10 mouse cellular contexts compared by ENCODE assay signal in genomic region chr5:116381217-116381616, GRCm38 (mm10). TPM values are rescaled to one million over a fixed set of nuclear protein-coding genes. Genes with fewer than 3 reads are reported as not detected.
DNase-seq lines count a peak whose midpoint lies in the region; ATAC-seq and TF ChIP-seq lines count a peak whose summit lies in the region.
"Had no signal": no experiment of that assay in that cellular context is flagged by ENCODE, and none has a peak within 500 bp of the region (broad histone marks: within the 10 kb centered on the region; RNA-seq: fewer than 3 reads in every experiment).

No protein-coding gene starts in this region.

- no peak overlapping the region for H3K27ac ChIP-seq in lung, postnatal 0 days (ENCODE audit: low read length)
- H3K27ac ChIP-seq in ES-Bruce4 (ENCODE audit: insufficient read depth, low read length) = no peak overlapping the region
- H3K27ac ChIP-seq in intestine, postnatal 0 days (ENCODE audit: low read depth, low read length) = no peak overlapping the region

- WGBS in lung, postnatal 0 days = 62% methylated on average over 15 of the region's 15 CpGs
- 47% methylated on average over 15 of the region's 15 CpGs for WGBS in lung, adult 2 months
- WGBS in intestine, postnatal 0 days = 79% methylated on average over 15 of the region's 15 CpGs

- ATAC-seq in lung, postnatal 0 days = peak; percentile 32
- ATAC-seq in granulocyte monocyte progenitor cell, adult 5-6 weeks (replicated peaks; ENCODE audit: poor library complexity, severe bottlenecking) = peak; percentile 77
- no peak for ATAC-seq in intestine, postnatal 0 days

- H3K9me3 ChIP-seq in lung, postnatal 0 days (ENCODE audit: low read length) = no peaks in the 10 kb centered on the region
- H3K9me3 ChIP-seq in ES-Bruce4 (replicated peaks; ENCODE audit: control insufficient read depth, insufficient read depth, low read length, poor library complexity, severe bottlenecking) = no peaks in the 10 kb centered on the region
- H3K9me3 ChIP-seq in intestine, postnatal 0 days (ENCODE audit: control insufficient read depth) = no peaks in the 10 kb centered on the region

- H3K27me3 ChIP-seq in lung, postnatal 0 days (replicated peaks; ENCODE audit: insufficient read depth, low read length) = no peaks in the 10 kb centered on the region
- H3K27me3 ChIP-seq in ES-Bruce4 (ENCODE audit: control insufficient read depth, insufficient read depth, low read length, poor library complexity, severe bottlenecking) = no peaks in the 10 kb centered on the region
- no peaks in the 10 kb centered on the region for H3K27me3 ChIP-seq in intestine, postnatal 0 days (replicated peaks; ENCODE audit: control insufficient read depth, insufficient read depth, low read length)

- H3K36me3 ChIP-seq in lung, postnatal 0 days (ENCODE audit: insufficient read depth, low read length) = no peaks in the 10 kb centered on the region
- no peaks in the 10 kb centered on the region for H3K36me3 ChIP-seq in ES-Bruce4 (ENCODE audit: control insufficient read depth, insufficient read depth, low read length, poor library complexity, severe bottlenecking)
- H3K36me3 ChIP-seq in intestine, postnatal 0 days (ENCODE audit: control insufficient read depth, insufficient read depth) = no peaks in the 10 kb centered on the region

- no peaks in the 10 kb centered on the region for H3K4me1 ChIP-seq in lung, postnatal 0 days (ENCODE audit: insufficient read depth, low read depth, low read length)
- H3K4me1 ChIP-seq in lung, adult 2 months (ENCODE audit: control insufficient read depth, insufficient read depth, low read length) = no peaks in the 10 kb centered on the region
- H3K4me1 ChIP-seq in ES-Bruce4 (ENCODE audit: control insufficient read depth, insufficient read depth, low read length) = no peaks in the 10 kb centered on the region
- H3K4me1 ChIP-seq in intestine, postnatal 0 days (replicated peaks; ENCODE audit: control insufficient read depth, insufficient read depth, low read length) = no peaks in the 10 kb centered on the region

- H3K9ac ChIP-seq in lung, postnatal 0 days (replicated peaks; ENCODE audit: low read depth) = no peak overlapping the region
- no peak overlapping the region for H3K9ac ChIP-seq in ES-Bruce4 (ENCODE audit: low read depth, poor library complexity, severe bottlenecking)
- H3K9ac ChIP-seq in intestine, postnatal 0 days (ENCODE audit: low read depth, low read length) = no peak overlapping the region

- DNase-seq in lung, postnatal 0 days (ENCODE audit: low spot score) = no peak
- no peak for DNase-seq in lung, adult 2 months
- peak; percentile 56 for DNase-seq in thymus, postnatal 25 days
- no peak for DNase-seq in spleen, adult 12 weeks (ENCODE audit: low spot score)
- DNase-seq: lung, postnatal 10 days had no signal

- H3K4me3 ChIP-seq in lung, postnatal 0 days (ENCODE audit: low read depth, low read length) = no peak overlapping the region
- no peak overlapping the region for H3K4me3 ChIP-seq in lung, adult 2 months (replicated peaks; ENCODE audit: extremely low read depth, low read depth, low read length)
- H3K4me3 ChIP-seq in ES-Bruce4 (ENCODE audit: low read depth, low read length) = peak overlapping the region; percentile 23; the same call in 1 of the 2 replicates
- H3K4me3 ChIP-seq in intestine, postnatal 0 days (ENCODE audit: low read depth, low read length) = no peak overlapping the region

- TF ChIP-seq CTCF in lung, postnatal 0 days (IDR thresholded peaks at IDR 0.05) = no peak
- TF ChIP-seq CTCF in lung, adult 2 months (IDR thresholded peaks at IDR 0.05; ENCODE audit: insufficient read depth, low read length) = no peak
- no peak for TF ChIP-seq CTCF in ES-Bruce4 (IDR thresholded peaks at IDR 0.05; ENCODE audit: low read depth, low read length)
- no peak for TF ChIP-seq CTCF in intestine, postnatal 0 days (IDR thresholded peaks at IDR 0.05; ENCODE audit: low read depth)

- TF ChIP-seq POLR2A in lung, adult 2 months (IDR thresholded peaks at IDR 0.05; ENCODE audit: borderline replicate concordance, extremely low read depth, low read depth, low read length) = no peak
- no peak for TF ChIP-seq POLR2A in ES-Bruce4 (IDR thresholded peaks at IDR 0.05; ENCODE audit: insufficient read depth, low read length)

- no peak overlapping the region for H3K4me2 ChIP-seq in lung, postnatal 0 days (replicated peaks; ENCODE audit: low read depth, low read length)
- no peak overlapping the region for H3K4me2 ChIP-seq in intestine, postnatal 0 days (replicated peaks; ENCODE audit: low read depth)

- TF ChIP-seq EP300 in lung, postnatal 0 days (IDR thresholded peaks at IDR 0.05) = no peak
- no peak for TF ChIP-seq EP300 in ES-Bruce4 (IDR thresholded peaks at IDR 0.05; ENCODE audit: insufficient read depth, low read depth, low read length)

RNA-seq across cellular contexts. Expression of gene Hspb8, which starts 41.4 kb away (rescaled TPM):
- 22.2 and 23.6 TPM in 2 replicates for polyA plus RNA-seq in lung, postnatal 0 days (2015; fragmentation: Nextera tagmentation; extraction: Ambion mirVana)
- polyA plus RNA-seq in lung, adult 2 months (2012; rRNA removed) = 57.7 and 72.4 TPM in 2 replicates
- polyA plus RNA-seq in ES-Bruce4 (2011; ENCODE audit: insufficient read depth, insufficient read length, low read depth, missing spikeins) = 64.0 and 68.1 TPM in 2 replicates
- total RNA-seq in granulocyte monocyte progenitor cell, adult 5-6 weeks (2014; fragmentation: Nextera tagmentation) = not detected in 2 replicates
- total RNA-seq in granulocyte monocyte progenitor cell, adult 5-6 weeks (2017) = not detected in 2 replicates
- 9.0 and 10.5 TPM in 2 replicates for polyA plus RNA-seq in intestine, postnatal 0 days (2015; fragmentation: Nextera tagmentation; extraction: Ambion mirVana)
- total RNA-seq: MEL; neutrophil, adult 5-6 weeks had no signal
